Mouse (Mus musculus): ENCODE measurements around the gene Tmc6.

Gene Tmc6

DNA sequence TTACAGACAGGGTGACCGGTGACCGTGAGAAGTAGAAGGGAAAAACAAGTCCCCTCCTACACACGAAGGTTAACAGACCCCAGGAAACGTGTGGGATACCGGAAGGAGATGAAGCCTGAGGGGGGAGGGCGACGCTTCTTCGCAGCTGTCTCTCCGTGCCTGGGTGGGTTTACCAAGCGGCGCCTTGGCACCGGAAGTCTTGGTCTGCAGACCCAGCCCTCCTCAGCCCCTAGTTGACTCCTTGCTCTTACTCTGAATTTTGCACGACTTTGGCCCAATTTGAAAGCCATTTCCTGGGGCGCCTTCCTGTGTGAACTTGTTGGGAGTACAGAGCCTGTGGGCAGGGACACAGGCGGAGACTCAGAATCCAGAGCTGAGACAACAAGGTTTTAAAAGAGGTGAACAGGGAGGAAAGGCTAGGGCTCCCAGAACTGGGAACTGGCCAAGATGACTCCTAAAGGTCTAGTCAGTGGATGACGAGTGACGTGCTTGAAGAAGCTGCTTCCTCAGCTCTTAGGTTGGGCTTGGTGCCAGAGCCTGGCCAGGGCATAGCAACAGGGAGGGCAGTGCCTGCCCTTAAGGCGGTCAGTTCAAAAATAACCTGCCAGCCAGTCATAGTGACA, 688 bp downstream of the Tmc6 start:
- DNase-seq (ENCODE audit: low spot score), result peak; percentile 63

- DNase-seq (ENCODE audit: low spot score), result peak; percentile 87
These were observed 1.4 kb downstream of the Tmc6 start for GRCm38 (mm10) chr11:117780582-117781111.

GRCm38 (mm10) chr11:117780199-117780515, 1.8 kb downstream of the Tmc6 start:
- DNase-seq (ENCODE audit: low spot score), result no peak

GRCm38 (mm10) chr11:117779434-117780198, 2.4 kb downstream of the Tmc6 start:
- DNase-seq (ENCODE audit: low spot score), result peak; percentile 72

- DNase-seq (ENCODE audit: low spot score), result no peak
These were observed 3.1 kb downstream of the Tmc6 start for GRCm38 (mm10) chr11:117778851-117779433.

GRCm38 (mm10) chr11:117778031-117778430, 4.0 kb downstream of the Tmc6 start:
- DNase-seq (ENCODE audit: low spot score), result no peak

DNA sequence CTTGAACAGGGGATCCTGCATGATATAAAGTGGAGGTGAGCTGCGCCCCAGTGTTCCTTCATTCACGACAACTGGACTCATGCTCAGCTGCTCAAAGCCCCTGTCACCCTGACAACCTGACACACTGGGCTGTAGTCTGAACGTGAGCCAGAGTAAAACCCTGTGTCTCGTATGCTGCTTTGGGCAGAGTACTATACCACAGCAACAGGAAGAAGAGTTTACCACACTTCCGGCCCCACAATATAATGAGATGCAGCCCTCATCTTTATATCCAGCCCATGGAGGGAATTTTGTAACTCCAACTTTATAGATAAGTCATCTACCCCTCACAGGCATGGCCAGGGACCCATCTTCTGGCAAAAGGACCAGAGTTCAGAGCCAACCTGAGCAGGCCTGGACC, 4.9 kb downstream of the Tmc6 start:
- no peak for DNase-seq (ENCODE audit: low spot score)

GRCm38 (mm10) chr11:117776085-117776792, 5.8 kb downstream of the Tmc6 start:
- DNase-seq (ENCODE audit: low spot score), result no peak

DNA sequence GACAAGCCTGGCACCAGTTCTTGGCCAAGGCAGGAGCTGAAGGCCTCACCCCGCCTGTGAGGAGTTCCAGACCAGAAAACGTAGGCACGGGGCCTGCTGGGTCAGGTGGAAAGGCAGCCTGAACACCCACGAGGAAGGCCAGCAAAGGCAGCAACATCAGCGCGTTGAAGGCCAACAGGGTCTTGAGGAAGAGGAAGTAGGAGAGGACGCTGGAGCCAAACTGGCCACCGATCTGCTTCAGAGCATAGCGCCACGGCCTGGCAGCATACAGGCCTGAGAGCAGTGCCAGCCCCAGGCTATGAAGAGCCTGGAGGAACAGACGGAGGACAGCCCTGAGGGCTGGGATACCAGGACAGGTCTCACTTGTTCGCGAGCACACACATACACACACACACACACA, 6.5 kb downstream of the Tmc6 start:
- DNase-seq (ENCODE audit: low spot score), result no peak

DNA sequence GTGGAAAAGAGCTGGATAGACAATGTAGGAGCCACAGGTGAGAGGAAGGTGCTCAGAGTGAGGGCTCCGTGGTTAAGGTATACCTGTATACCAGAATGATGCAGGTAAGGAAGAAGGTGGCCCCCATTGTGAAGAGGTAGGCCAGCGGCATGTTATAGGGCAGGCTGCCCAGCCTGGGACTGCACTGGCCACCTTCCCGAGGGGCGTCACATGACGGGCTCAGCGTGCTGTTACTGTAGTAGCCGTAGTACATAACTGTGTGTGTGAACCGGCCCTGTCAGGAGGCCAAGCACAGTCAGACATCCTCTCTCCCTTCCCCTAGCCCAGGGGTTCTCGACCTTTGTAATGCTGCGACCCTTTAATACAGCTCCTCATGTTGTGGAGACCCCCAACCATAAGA, 7.1 kb downstream of the Tmc6 start:
- DNase-seq (ENCODE audit: low spot score), result no peak

DNA sequence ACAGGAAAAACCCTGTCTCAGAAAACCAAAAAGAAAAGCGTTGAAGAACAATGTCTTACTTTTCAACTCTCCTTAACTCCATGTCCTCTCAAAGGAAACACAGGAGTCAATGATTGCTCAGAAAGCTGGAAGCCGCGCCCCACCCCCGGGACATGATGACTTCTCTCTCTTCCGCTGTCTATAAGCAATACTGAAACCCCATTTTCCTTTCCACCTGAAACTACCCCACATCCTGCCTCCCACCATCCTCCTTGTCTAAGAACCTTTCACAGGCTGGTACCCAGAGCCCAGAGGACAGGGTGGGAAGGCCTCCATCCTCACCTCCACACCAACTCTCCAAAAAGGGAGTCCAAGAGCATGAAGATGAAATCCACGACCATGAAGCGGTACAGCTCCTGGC, 9.6 kb downstream of the Tmc6 start:
- no peak for DNase-seq (ENCODE audit: low spot score)

DNA sequence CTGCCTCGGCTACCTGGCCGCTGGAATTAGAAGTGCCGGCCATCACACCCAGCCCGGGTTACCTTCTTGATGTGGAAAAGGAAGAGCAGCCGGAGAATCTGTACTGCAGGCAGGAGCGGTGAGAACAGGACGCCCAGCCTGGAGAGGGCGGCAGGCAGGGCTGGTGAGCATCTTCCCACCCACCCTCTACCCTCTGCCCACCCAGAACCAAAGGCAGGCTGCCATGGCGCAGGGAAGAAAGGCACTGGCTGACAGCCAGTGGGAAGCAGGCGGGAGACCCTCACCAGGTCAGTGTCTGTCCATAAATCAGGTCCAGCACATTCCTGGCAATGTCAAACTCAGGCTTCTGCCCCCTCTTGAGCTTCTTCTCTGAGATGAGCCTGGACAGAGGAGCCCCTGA, 11.6 kb downstream of the Tmc6 start:
- DNase-seq (ENCODE audit: low spot score), result no peak

- no peak for DNase-seq (ENCODE audit: low spot score)
These were observed 12.3 kb downstream of the Tmc6 start for GRCm38 (mm10) chr11:117769683-117770047.

DNA sequence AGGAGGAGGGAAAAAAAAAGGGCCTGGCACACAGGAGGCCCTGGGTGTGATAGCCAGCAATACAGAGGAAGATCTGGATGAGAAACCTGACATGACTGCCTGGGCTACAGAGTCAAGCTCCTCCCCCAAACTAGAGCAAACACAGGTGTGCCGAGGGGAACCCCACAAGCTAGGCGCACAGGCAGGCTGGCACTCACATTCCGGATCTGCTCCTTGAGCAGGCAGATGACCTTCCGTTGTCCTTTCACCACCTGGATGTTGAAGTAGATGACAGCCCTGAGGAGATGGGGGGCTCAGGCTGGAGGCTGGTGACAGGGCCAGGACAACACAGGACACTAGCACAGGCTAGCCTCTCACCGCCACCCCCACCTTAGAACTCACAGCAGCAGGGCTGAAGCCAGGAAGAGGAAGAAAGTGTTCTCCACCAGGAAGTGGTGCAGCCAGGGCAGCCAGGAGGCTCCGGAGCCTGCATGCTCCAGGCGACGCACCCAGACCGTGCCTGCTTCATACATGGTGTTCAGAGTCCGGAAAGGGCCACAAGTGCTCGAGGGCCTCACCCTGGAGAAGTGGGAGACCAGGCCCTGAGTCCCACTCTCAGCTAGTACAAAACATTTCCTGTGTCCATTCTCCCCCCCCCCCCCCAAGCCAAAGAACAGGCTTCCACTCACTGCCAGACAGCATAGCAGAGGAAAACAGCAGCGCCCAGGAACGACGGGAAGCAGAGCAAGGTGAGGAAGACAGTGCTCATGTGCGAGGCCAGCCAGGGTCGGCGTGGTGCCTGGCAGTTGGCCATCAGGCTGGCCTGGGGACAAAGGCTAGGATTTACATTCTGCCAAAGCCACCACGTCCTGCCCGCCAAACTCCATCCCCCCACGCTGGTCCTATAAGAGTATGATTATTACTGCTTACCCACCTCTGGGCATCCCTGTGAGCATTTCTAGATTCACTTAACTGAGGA, 13.0 kb downstream of the Tmc6 start:
- DNase-seq (ENCODE audit: low spot score), result no peak

- no peak for DNase-seq (ENCODE audit: low spot score)
These were observed 15.7 kb downstream of the Tmc6 start for GRCm38 (mm10) chr11:117766275-117766674.

- DNase-seq (ENCODE audit: low spot score), result no peak
These were observed 16.6 kb downstream of the Tmc6 start for GRCm38 (mm10) chr11:117765361-117765760.

- DNase-seq (ENCODE audit: low spot score), result no peak
These were observed 17.7 kb downstream of the Tmc6 start for GRCm38 (mm10) chr11:117764319-117764718.

DNA sequence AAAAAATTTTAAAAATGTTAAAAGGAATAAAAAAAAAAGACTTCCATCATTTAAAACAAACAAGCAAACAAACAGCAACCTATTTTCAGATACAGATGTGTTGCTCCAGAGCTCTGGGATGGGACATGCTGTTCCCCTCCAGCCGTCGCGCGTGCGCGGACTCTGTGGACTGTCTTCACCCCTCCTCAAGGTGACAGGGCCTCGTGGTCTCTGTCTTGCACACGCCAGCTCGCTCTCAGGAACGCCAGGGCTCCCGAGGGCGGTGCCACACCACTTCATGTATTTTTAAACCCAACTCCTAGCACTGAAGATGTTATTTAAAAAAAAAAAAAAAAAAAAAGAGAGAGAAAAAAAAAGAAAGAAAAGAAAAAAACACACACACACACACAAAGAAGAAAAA, 19.8 kb downstream of the Tmc6 start:
- DNase-seq (ENCODE audit: low spot score), result no peak

DNA sequence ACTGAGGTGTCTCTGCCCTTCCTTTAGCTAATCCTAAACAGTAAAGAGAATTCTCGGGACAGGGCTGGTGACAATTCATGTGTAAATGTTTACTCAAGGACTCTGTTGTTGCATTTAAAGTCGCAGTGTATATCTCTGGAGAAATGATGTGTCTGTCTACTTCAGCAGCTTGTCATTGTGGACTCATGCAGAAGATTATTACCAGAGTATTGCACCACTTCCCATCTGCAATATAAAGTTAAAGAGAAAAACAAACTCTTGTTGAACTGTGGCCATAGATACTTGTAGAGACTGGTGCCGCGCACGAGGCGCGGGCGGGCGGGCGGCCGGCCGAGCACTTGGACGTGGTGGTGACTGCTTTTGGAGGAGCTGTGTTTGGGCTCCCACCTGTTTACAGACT, 20.2 kb downstream of the Tmc6 start:
- DNase-seq (ENCODE audit: low spot score), result no peak

- no peak for DNase-seq (ENCODE audit: low spot score)
These were observed 21.5 kb downstream of the Tmc6 start for GRCm38 (mm10) chr11:117760374-117761119.

DNA sequence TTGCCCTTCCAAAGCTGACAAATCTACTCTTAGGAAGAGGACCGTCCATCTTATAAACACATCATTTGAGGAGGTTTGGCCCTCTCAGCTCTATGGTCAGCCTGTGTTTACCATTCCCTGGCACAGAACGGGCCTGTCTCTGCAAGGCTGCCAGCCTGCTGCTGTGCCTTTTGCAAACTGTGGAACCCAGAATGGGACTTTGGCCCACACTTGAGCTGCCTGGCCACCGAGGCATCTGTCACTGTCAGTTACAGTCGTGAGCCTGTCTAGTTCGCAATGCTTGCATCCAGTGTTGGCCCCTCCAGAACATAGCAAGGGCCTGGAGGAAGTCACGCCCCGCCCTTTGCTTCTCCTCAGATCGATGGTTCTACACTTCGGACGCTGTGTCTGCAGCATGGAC, 22.7 kb downstream of the Tmc6 start:
- no peak for DNase-seq (ENCODE audit: low spot score)
